In the genomic region with DNA sequence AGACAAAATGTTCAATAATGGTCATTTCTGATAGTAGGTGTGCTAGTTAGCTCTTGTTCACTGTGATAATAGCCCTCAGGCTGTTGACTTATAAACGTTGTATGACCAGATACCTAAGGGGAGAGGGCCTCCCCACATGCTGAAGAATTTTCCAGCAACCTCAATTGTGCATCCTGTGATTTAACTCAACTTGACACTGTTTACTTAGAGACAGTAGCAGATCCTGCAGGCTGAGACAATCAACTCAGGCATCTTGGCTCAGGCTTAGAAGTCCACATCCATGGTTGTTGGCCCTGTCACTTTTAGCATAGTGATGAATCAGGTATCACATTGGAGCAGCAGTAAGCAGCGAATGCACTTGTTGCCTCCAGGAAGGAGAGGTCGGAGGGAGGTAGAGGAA, we compare ENCODE assay signal across 20 mouse cellular contexts. TPM values are rescaled to one million over a fixed set of nuclear protein-coding genes. Genes with fewer than 3 reads are reported as not detected.
DNase-seq lines count a peak whose midpoint lies in the region; ATAC-seq and TF ChIP-seq lines count a peak whose summit lies in the region.
"Had no signal": no experiment of that assay in that cellular context is flagged by ENCODE, and none has a peak within 500 bp of the region (broad histone marks: within the 10 kb centered on the region; RNA-seq: fewer than 3 reads in every experiment).

No protein-coding gene starts in this region.

- H3K27ac ChIP-seq in gastrocnemius, adult 2 months, result peak overlapping the region; percentile 57
- 0 out of 2 replicates have a peak overlapping the region, but pooled peaks have one; percentile 33 for H3K27ac ChIP-seq in lung, embryonic 15.5 days
- H3K27ac ChIP-seq in layer of hippocampus, adult 2 months, result no peak overlapping the region
- H3K27ac ChIP-seq: forebrain, embryonic 13.5 days; heart, embryonic 10.5 days; hindbrain, embryonic 14.5 days had no signal

- no peak overlapping the region for H3K4me2 ChIP-seq in lung, embryonic 15.5 days
- H3K4me2 ChIP-seq: forebrain, embryonic 13.5 days; hindbrain, embryonic 14.5 days had no signal

- no peak overlapping the region for H3K9ac ChIP-seq in lung, embryonic 15.5 days
- H3K9ac ChIP-seq: forebrain, embryonic 13.5 days; forebrain, postnatal 0 days; hindbrain, embryonic 14.5 days had no signal

- no peaks in the 10 kb centered on the region for H3K27me3 ChIP-seq in lung, embryonic 15.5 days
- H3K27me3 ChIP-seq: forebrain, embryonic 13.5 days had no signal

- H3K4me3 ChIP-seq in gastrocnemius, adult 2 months, result no peak overlapping the region
- H3K4me3 ChIP-seq in lung, embryonic 15.5 days, result no peak overlapping the region
- H3K4me3 ChIP-seq in lung, adult 2 months (replicated peaks; ENCODE audit: extremely low read depth, low read depth, low read length), result no peak overlapping the region
- no peak overlapping the region for H3K4me3 ChIP-seq in layer of hippocampus, adult 2 months
- H3K4me3 ChIP-seq: forebrain, embryonic 13.5 days; heart, embryonic 10.5 days had no signal

- H3K36me3 ChIP-seq in lung, embryonic 15.5 days, result no peaks in the 10 kb centered on the region

- intact Hi-C loops in gastrocnemius, adult 2 months (cut with DNase I), result no loop called here

- WGBS in lung, embryonic 15.5 days, result 33% methylated on average over 3 of the region's 3 CpGs
- WGBS in lung, adult 2 months, result 41% methylated on average over 3 of the region's 3 CpGs

- TF ChIP-seq POLR2A in lung, adult 2 months (IDR thresholded peaks at IDR 0.05; ENCODE audit: borderline replicate concordance, extremely low read depth, low read depth, low read length), result no peak

- H3K4me1 ChIP-seq in lung, embryonic 15.5 days, result peaks cover 24% of the 10 kb centered on the region
- peaks cover 5% of the 10 kb centered on the region for H3K4me1 ChIP-seq in lung, adult 2 months (ENCODE audit: control insufficient read depth, insufficient read depth, low read length)
- H3K4me1 ChIP-seq: forebrain, embryonic 13.5 days had no signal

- no peak for ATAC-seq in lung, embryonic 15.5 days (ENCODE audit: borderline replicate concordance, extremely low read depth, low FRiP score, low TSS enrichment)
- ATAC-seq: forebrain, embryonic 13.5 days; forebrain, postnatal 0 days had no signal

- TF ChIP-seq CTCF in gastrocnemius, adult 2 months (IDR thresholded peaks at IDR 0.05), result no peak
- no peak for TF ChIP-seq CTCF in lung, adult 2 months (IDR thresholded peaks at IDR 0.05; ENCODE audit: insufficient read depth, low read length)
- TF ChIP-seq CTCF in layer of hippocampus, adult 2 months (conservative IDR thresholded peaks at IDR 0.05), result no peak

- DNase-seq in gastrocnemius, adult 2 months, result no peak
- DNase-seq in gastrocnemius, postnatal 10 days, result no peak
- DNase-seq in lung, adult 2 months, result no peak
- DNase-seq in lung, postnatal 10 days, result peak; percentile 44
- DNase-seq in retina, postnatal 1 day, result peak; percentile 79
- no peak for DNase-seq in heart, adult 9 months (ENCODE audit: low spot score in 2 of 2)
- no peak for DNase-seq in layer of hippocampus, adult 2 months (ENCODE audit: low spot score in 2 of 2)
- DNase-seq: adrenal gland, adult 8-10 months; adrenal gland, postnatal 36 days; cerebellum, adult 11 months; cerebellum, adult 8-10 months; cerebellum, postnatal 14 days; embryo, embryonic 11 days; forebrain, postnatal 0 days; gastrocnemius, postnatal 36 days; heart, postnatal 14 days had no signal

- no peaks in the 10 kb centered on the region for H3K9me3 ChIP-seq in lung, embryonic 15.5 days
- H3K9me3 ChIP-seq: heart, embryonic 10.5 days had no signal

RNA-seq across cellular contexts. Expression of a gene that starts 35.7 kb away (rescaled TPM):
- total RNA-seq in gastrocnemius, adult 2 months (2021), result 100 to 1,000 TPM; 119 to 145 TPM
- total RNA-seq in gastrocnemius, postnatal 10 days (2021), result 10 to 100 TPM; 84.9 to 90.4 TPM
- 33.1 and 34.9 TPM in 2 replicates for polyA plus RNA-seq in lung, embryonic 15.5 days (2015; fragmentation: Nextera tagmentation; extraction: Ambion mirVana)
- 7.0 and 13.8 TPM in 2 replicates for polyA plus RNA-seq in lung, adult 2 months (2012; rRNA removed)
- total RNA-seq in layer of hippocampus, adult 2 months (2021), result 1 to 10 TPM; 6.8 to 6.9 TPM

Comparison
In these comparisons a context has a peak if more than half of its experiments do, and no peak if none do; other contexts are left out.
1. DNase-seq: peak in lung, postnatal 10 days (single experiment) and retina, postnatal 1 day (single experiment); none in gastrocnemius, adult 2 months (single experiment), gastrocnemius, postnatal 10 days (single experiment), lung, adult 2 months (single experiment), heart, adult 9 months (0 of 2) and layer of hippocampus, adult 2 months (0 of 2).
2. RNA of a gene that starts 35.7 kb away (total RNA-seq): 119 to 145 TPM in gastrocnemius, adult 2 months and 84.9 to 90.4 TPM in gastrocnemius, postnatal 10 days; 6.8 to 6.9 TPM in layer of hippocampus, adult 2 months; every median in the first group is over 10 times any median in the second.